Mouse (Mus musculus): ENCODE results near the gene Asgr1.

- TF ChIP-seq CTCF (IDR thresholded peaks at IDR 0.05; ENCODE audit: borderline replicate concordance, insufficient read depth, low read length): no peak
- no peak for TF ChIP-seq POLR2A (IDR thresholded peaks at IDR 0.05; ENCODE audit: low read depth, low read length)
Measured at GRCm38 (mm10) chr11:70021264-70022132, 32.4 kb upstream of the Asgr1 start.

Measured in embryonic fibroblast, embryonic 13.5 days (primary cell).